Mouse (Mus musculus) lung, adult 18-20 months (tissue): ENCODE measurements at regions not wholly inside any gene's neighbourhood (a gene's known extent, or its start where the extent isn't known, plus 50 kb on each side); places are given as distances from the start of the nearest gene placed in this dataset.

ENCODE experiments used
- DNase-seq, 2 experiments: peaks; one replicate each; pipeline ENCODE4 v3.0.0; 2022; ENCODE audit warnings: mixed read lengths in 2 of 2

DNA sequence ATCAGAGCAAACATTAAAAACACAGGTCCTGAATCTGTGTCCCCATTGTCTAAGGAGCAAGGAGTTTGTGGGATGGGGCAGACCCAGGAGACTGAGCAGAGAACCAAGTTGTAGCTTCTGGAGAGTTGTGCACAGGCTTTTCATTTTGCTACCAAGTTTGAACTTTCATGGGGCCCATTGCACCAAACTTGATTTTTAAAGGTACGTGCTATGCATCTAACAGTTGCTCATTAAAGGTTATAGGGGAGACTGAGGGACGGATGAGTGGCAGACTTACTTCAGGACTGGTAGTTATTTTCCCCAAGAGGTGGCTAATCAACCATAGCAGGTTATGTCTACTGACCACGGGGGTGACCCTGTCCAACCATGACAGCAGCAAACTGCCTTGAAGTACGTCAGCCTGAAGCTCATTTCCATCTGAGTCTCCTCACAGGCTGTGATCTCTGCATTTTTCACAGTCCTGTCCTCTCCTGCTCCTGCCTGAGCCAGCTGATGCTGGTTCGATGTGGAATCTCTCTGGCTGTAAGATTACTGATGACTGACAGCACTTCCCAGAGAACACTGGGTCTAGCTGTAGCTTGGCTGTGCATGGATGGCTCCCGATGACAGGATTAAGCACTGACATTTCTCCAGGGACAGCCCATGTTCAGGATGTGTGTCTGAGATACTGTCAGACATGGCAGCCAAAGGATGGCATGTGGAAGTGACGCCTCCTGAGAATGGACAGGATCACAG lies 590.9 kb upstream of the Plxna2 start:
- DNase-seq, result no peak

DNA sequence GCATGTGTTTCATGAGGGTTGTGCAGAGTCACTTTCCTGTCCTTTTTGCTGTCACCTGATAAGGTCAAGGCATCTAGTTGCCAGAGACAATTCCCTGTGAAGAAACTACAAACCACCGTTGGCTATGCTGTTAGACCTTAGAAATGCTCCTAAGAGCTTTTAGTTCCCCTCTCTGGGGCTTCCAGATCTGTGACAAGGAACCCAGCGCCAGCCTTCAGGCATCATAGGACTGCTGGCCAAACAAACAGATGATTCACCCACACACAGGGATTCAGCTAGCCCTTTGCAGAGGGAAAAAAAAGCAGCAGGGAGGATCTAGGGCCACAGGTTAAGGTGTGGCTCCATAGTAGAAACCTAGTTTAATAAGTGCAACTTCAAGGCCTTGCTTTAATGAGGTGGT lies 591.8 kb upstream of the Plxna2 start:
- DNase-seq, result no peak

DNA sequence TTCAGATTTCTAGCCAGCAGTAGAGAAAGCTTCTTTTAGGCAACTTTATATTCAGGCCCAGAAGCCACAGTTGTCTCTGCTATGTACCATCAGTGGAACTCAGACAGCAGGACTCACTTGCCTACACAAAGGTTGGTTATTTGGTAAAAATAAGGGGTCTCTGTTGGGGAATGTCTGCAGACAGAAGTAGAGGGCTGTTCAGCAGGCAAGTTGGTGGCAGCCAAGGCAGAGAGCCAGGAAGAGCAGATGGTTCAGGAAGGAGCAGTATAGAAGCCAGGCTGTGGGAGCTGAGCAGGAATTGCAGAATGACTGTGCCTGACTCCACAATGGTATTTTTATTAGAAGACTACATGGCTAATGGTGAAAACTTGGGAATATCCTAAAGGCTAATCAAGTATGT lies 598.7 kb upstream of the Plxna2 start:
- DNase-seq, result no peak

DNA sequence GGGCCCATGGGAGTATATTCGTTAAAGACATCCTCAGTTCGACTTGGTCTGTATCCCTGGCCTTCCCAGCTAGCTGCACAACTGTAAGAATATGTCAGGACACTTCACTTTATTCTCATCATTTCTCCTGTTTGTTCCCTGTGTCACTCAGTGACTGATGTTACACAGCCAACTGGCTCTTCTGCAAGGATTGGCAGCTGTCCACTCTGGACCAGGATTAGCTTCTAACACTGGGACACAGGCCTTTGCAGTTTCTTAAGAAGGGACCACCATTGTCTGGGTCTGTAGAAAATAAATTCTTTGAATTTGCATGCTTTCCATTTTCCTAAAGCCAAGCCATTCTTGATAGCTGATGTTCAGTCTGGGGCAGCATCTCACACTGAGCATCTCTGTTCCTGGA lies 622.1 kb upstream of the Camk1g start:
- DNase-seq, result no peak

DNA sequence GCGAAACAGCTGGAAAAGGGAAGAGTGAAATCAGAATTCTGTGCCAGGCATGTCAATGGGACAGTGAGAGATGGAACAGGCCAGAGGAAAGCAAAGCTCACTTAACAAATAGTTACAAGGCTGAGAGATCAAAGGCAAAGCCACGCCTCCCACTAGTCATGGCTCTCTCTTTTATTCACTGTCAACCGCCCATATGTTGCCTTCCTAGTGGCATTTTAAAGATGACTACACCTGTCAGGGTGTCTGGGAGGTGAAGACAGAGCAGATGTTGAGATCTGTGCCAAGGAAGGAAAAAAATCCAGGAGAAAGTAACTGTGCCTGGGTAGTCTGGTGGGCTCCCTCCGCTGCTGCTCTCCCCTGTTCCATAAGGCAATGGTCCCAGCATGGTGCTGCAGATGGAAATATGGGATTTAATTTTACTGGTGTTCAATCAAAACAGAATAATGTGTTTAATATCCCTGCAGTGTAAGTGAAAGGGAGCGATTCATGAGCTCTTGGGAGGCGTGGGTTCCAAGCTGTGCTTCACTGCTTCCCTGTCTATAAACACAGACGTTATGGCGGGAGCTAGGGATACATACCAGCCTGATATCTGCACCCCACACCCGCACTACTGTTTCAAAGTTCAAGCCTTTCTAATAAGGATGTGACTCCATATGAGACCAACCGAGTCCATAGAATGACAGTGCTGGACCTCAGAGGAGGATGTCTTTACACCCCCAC lies 620.0 kb upstream of the Camk1g start:
- DNase-seq, result no peak

DNA sequence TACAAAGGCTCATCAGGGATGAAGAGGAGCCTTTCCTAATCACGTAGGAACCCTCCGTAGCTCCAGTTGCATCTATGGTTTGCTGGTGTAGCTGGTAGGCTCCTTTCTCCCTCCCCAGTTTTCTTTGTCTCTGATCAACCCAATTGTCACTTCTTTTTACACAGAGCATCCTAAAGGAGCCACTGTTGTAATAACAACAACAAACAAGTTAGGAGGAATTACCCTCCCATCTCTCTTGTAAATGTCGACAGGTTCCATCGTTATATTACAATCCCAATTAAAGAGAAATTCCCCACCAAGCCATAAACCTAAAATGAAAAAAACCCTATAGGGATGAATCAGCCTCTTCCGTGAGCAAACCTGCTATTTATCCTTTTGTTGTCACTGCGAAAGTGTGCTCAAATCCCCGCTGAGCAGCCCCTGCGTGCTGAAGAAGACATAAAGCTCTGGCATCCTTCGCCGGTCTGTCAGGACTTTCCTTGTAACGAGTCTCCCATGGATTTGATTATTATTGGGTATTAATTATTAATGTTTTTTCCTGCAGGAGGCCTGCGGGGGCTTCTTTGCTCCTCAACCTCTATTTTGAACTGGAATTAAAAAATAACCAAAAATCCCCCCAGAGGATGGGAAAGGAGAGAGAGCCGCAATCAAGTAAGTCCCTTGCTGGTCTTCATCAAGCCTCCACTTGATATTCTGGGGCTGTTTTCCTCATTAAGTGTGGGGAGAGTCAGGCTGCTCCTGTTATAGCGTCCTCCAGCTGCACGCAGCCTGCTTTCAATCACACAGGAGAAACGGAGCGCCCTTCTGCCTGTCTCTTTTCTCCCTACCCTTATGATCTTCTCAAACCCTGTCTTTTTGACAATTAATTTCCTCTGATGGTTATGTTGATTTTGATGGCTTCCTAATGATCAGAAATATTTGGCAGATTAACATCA lies 619.1 kb upstream of the Camk1g start:
- no peak for DNase-seq

DNA sequence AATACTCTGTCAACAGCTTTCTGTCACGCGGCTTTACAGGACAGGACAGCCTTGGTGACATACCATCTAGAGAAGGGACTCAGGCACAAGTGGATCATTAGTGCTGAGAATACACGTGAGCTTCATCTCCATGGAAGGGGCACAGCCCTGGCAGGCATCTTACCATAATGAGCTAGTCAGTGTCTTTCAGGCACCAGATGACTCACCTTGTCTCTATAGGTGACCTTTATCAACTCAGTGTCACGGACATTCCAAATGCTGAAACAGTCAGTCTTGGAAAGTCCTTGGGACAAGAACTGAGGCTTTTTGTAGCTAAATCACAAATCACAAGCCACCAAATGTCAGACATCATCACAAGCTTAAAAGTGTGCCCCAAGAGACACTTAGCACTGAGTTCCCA lies 610.5 kb upstream of the Camk1g start:
- DNase-seq, result no peak

DNA sequence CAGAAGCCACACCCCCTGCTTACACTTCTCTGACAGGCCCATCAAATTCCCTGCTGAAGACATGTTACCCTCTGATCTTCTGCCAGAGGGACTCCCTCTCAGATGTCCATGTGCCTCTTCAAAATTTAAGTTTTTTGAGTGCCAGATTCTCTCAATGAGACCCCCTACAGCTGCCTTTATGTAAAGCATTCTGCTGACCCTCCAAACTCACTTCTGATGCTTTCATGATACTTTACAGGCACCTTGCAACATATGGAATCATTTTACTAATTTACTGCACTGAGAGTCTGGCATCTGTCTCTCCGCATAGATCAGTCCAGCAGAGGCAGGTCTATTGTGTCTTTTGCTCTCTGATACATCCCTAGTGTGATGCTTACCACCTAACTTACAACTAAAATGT lies 601.4 kb upstream of the Camk1g start:
- DNase-seq, result no peak

DNA sequence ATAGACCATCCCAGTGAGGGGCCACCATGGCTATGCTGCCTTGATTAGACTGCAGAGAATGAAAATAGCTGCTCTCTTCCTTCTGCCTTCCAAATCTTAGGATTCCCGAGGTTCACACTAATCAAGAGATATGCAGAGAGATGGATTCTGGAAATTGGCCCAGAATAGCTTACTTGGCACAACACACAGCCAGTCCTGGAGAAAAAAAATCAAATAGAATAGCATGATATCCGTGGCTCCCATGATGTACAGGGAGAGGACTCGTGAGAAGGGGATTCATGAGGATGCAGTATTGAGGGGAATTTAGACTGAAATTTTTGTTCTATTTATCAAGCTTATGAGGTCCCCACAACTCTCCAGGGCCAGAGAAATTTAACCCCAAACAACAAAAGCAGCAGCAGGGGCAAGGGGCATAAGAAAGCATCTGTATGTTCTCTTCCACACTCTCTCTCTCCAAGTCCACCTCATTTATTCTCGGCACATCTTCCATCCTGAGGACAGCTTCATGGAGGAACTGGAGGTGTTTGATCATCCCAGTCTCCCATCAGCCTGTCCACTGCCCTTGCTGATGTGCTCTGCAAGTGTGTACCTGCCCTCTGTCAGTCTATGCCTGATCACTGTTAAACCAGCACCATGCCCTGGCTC lies 599.3 kb upstream of the Camk1g start:
- DNase-seq, result no peak

DNA sequence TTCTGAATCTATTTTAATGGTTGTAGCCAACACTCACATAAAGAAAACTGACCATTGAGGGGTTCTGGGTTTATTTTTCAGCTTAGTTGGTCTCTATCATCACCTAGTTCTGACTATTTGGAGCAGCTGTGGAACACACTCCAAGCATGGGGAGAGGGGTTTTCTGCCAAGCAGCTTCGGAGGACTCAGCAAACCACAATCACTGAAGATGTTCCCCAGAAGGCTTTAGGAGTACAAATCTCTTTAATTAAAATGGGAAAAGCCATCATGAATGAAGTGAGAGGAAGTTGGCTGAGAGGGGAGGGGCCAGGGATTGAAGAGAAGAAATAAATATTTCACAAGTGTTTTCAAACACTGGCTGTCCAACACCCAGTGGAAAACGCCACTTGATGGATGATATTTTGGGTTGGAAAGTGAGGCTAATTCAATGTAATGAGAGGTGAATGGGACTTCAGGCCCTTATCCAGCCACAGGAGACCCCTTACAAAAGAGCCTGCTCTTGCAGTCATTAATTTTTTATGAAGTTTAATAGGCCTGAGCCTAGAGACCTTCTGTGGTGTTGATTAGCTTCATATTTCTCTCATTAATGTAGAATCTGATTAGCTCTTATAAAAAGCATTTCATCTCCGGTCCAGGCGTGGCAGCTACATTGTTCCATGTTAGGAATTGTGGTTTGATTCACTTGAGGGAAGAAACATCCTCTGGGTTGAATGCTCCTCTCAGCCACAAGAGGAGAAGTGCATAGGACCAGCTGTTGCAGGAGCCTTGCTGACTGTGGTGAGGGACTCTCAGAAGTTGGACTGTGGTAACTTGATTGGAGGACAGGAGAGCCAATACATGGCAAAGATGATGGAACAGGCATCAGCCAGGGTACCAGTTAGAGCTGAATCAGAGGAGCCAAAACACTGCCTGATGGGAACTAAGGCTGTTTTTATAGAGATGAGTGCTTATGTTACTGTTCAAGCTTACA lies 598.1 kb upstream of the Camk1g start:
- DNase-seq, result no peak

DNA sequence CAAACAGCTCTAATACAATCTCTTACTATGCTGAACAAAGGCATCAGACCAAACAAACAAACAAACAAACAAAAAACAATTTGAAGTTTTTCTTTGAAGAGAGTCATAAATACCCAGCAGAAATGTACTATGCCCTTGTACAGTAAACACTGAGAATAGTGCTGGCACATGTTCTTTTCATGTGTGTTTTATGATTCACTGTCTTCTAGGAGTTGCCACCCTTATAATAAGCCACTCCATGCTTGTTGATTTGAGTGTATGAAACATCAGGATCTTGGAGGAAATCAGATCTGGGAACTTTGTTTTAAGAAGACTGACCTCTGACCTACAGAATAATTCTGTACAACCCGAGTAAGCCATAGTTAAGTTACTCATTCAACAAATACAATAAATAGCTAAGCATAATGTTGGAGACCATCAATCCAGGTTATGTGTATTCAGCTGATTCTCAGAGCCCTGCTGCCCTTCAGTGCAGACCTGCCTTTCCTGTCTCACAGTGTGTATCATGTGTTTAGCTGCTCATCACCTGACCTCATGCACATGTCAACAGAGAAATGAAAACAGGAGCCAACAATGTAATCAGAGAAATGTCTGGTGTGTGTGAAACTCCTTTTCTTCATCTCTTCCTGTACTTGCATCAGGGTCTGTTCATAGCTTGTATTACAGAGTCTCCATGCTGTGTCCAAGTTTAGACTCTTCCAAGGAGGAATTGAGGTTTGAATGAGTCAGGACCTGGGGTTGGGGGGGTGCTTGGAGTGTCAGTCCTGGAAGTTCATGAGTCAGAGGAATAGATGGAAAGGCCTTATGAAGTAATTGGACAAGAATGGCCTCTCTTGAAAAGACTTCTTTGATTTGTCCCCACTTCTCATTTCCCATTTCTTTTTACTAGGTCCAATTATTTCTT lies 596.8 kb upstream of the Camk1g start:
- DNase-seq, result no peak

DNA sequence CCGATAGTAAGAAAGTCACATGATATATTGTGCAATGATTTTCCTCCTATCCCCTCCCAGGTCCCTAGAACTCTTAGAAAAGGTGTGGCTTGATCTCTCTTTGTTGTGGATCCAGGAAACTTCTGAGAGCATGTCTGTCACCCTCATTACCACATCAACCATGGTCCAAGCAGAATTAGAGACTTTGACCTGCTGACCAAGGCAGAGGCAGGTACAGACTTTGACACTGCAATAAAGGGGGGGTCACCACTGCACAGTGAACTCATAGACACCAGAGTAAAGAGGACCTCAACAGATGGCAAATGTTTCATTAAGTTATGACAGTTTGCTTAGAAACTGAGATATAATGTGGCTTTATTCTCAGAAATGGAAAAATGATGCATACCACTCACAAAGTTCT lies 595.2 kb upstream of the Camk1g start:
- DNase-seq, result no peak

DNA sequence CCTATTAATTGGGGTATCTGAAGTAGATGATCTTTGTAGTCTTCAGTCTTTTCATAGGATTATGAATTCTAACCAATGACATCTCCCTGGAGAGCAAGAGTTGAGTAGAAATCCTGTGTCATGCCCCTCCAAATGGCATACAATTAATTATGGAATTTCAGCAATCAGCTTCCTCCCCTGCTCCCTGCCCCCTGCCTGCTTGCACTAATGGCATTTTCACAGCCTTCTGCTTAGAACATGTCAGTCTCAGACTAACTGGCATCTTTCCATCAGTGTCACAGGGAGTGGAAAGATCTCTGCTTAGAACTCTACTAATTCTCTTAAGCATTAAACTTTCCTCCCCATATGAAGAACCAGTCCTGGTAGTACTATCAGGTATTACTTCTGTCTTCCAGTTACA lies 581.8 kb upstream of the Camk1g start:
- no peak for DNase-seq

DNA sequence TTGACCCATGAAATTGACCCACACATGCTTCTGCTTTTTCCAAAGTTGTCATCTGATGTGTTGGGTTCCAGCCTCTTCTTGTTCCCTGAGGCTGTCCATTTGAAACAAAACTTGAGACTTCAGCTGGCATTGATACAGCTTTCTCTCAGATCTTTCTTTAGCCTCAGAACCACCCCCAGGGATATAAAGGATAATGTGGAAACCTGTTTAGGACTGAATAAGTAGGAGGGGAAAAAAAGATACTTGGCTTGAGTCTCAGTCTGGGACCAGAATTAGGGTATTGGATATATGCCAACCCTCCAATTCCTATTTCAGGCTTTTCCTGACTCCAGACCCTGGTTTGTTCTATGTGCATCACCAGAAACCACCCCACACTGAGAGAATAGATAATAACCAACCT lies 579.7 kb upstream of the Camk1g start:
- DNase-seq, result no peak

DNA sequence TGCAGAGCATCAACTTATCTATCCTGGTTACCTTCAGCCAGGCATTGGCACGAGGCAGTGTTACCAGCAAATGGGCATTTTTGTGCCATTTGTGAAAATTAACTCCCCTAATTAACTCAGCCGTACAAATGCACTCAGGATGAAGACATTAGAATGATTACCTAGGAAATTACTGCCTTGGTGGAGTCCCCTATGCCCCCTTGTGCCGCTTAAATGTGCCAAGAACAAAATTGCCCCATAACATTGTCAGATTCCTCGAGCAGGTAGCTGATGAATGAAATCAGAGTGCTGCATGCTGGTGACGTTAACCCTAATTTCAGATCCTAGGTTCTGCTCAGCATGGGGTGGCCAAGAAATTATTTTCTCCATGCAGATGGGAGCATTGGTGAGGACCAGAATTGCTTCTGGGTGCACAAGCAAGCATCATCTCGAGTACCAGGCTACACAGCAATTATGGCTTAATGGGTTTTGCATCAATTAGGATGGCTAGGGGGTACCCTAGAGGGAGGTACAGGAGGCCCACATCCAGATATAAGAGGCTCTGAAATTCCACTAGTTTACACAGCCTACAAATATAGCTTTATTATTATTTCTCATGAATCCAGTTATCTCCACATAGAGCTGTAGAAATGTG lies 577.0 kb upstream of the Camk1g start:
- no peak for DNase-seq

DNA sequence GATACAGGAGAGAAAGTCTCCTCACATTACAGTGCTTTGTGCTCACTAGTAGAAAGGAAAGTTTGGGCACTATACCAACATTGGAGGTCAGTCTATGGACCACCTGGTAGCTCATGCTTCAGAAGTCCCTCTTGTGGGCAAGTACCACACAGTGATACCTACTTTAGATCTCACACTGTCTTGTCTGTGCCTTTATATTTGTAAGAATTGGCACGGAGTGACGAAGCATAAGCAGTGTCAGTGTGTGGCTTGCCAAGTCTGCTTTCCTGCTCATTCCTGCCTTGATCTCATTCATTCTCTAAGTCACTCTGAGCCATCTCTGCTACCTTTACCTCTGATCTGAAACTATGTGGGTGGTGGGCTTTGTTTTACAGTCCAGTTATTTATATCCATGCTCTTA lies 565.9 kb upstream of the Camk1g start:
- DNase-seq, result no peak

DNA sequence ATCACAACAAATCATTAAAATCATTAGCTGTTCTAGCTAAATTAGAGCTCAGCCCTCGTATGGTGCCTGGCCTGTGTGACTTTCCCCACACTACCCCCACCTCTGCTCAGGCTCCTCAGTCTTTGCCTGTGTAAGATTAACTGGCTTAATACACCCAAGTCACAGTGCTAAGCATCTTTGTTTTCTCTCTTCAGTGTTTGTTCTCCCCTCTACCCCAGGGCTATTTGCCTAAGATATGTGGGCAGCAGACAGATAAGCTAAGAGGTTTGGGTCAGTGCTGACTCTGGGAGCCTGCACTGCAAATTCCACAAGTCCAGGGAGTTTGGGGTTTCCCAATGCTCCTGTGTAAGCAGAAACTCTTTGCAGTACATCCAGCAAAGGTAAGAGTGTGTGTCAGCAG lies 564.2 kb upstream of the Camk1g start:
- no peak for DNase-seq

DNA sequence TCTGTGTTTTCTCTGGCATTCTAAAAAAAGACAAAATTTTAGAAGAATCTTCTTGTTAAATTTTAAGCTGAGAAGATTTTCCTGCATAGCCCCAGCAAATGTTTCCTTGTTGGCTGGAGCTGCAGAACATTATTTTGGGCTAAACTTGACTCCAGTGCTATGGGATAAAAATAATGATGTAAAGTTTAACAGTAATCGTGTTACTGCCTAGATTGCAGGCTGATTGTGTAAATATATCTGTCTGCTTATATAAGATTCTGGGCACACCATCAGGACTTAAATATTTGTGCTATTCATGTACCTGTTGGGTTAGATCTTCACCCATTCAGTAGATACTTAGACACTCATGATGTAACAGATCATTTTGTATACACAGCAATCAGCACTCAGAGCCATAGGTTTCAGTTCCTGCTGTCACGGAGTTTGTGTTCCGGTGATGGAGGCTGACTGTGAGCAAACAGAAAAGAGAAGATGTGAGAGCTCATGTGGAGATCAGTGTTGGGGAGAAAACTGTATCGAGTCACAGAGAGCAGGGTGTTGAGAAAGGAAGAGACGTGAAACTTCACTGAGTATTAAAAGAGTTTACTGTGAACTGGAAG lies 561.1 kb upstream of the Camk1g start:
- no peak for DNase-seq

DNA sequence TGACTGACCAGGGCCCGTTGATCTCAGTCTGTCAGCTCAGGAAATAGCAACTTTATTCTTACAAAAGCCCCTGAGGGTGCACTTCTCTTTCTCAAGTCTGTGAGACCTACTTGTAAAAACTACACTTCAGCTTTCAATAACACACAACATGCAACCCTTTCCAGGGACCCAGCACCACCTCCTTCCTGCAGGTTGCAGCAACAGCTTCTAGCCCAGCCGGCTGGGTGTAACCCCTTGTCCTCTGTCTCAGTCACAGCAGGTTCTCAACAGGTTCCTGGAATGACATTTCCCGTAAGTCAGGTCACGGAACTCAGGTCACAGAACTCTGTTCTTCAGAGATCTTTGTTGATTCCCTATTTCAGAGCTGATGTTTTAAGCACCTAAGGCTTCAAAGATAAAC lies 558.5 kb upstream of the Camk1g start:
- DNase-seq, result no peak

DNA sequence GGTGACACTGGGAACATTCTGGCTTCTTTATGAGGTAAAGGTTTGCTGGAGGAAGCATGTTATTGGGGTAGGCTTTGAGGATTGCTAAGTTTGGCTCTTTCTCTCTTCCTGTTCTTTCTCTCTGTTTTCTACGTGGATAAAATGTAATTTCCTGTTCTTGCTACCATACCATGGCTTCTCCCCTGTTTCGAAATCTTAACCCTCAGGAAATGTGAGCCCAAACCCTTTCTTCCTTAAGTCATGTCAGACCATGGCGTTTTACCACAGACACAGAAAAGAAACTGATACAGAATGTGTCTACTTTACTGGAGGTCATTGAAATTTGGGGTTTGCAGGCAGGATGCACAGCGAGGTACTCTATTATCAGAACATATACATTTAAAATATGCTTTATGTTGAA lies 552.7 kb upstream of the Camk1g start:
- no peak for DNase-seq
